Mouse (Mus musculus): ENCODE measurements around the gene Gabarapl2. TPM values are rescaled to one million over a fixed set of nuclear protein-coding genes. Genes with fewer than 3 reads are reported as not detected.

Gene Gabarapl2
- polyA plus RNA-seq, 1 experiment from 2014 or later, result 147 TPM

GRCm38 (mm10) chr8:111947954-111948353 lies 7.5 kb downstream of the Gabarapl2 start:
- DNase-seq (no peak), ATAC-seq (ENCODE audit: insufficient read depth) (no peak)
- Histone ChIP-seq H3K4me3 (ENCODE audit: low read depth, low read length) (no peak overlapping the region), H3K27ac (ENCODE audit: low read depth) (no peak overlapping the region), H3K27me3 (ENCODE audit: insufficient read depth, low read length) (no peaks in the 10 kb centered on the region), H3K4me2 (no peak overlapping the region), H3K36me3 (ENCODE audit: insufficient read depth) (peaks cover 62% of the 10 kb centered on the region), H3K9ac (no peak overlapping the region), H3K4me1 (ENCODE audit: insufficient read depth) (no peaks in the 10 kb centered on the region), H3K9me3 (ENCODE audit: low read depth, low read length) (no peaks in the 10 kb centered on the region)
- WGBS, result 92% methylated on average over 8 of the region's 8 CpGs
- TF ChIP-seq CTCF (IDR thresholded peaks at IDR 0.05; ENCODE audit: low read depth), result no peak

- no peaks in the 10 kb centered on the region for H3K4me1 ChIP-seq (ENCODE audit: insufficient read depth)
- TF ChIP-seq CTCF (IDR thresholded peaks at IDR 0.05; ENCODE audit: low read depth), result no peak
- H3K4me3 ChIP-seq (ENCODE audit: low read depth, low read length), result no peak overlapping the region
- H3K9ac ChIP-seq, result no peak overlapping the region
- 79% methylated on average over 3 of the region's 3 CpGs for WGBS
- H3K36me3 ChIP-seq (ENCODE audit: insufficient read depth), result peaks cover 58% of the 10 kb centered on the region
- no peaks in the 10 kb centered on the region for H3K9me3 ChIP-seq (ENCODE audit: low read depth, low read length)
- no peak overlapping the region for H3K4me2 ChIP-seq
- H3K27me3 ChIP-seq (ENCODE audit: insufficient read depth, low read length), result no peaks in the 10 kb centered on the region
- DNase-seq (no peak), ATAC-seq (ENCODE audit: insufficient read depth) (no peak)
- no peak overlapping the region for H3K27ac ChIP-seq (ENCODE audit: low read depth)
These were observed 10.3 kb downstream of the Gabarapl2 start for GRCm38 (mm10) chr8:111950846-111951245.

GRCm38 (mm10) chr8:111951317-111951716 lies 10.8 kb downstream of the Gabarapl2 start:
- Histone ChIP-seq H3K36me3 (ENCODE audit: insufficient read depth) (peaks cover 55% of the 10 kb centered on the region), H3K4me2 (no peak overlapping the region), H3K9ac (no peak overlapping the region), H3K4me1 (ENCODE audit: insufficient read depth) (no peaks in the 10 kb centered on the region), H3K4me3 (ENCODE audit: low read depth, low read length) (no peak overlapping the region), H3K27ac (ENCODE audit: low read depth) (no peak overlapping the region), H3K9me3 (ENCODE audit: low read depth, low read length) (no peaks in the 10 kb centered on the region), H3K27me3 (ENCODE audit: insufficient read depth, low read length) (no peaks in the 10 kb centered on the region)
- no peak for TF ChIP-seq CTCF (IDR thresholded peaks at IDR 0.05; ENCODE audit: low read depth)
- DNase-seq (no peak), ATAC-seq (ENCODE audit: insufficient read depth) (no peak)
- WGBS, result 90% methylated on average over 7 of the region's 7 CpGs

- H3K9ac ChIP-seq, result no peak overlapping the region
- no peak overlapping the region for H3K4me2 ChIP-seq
- ATAC-seq (ENCODE audit: insufficient read depth) (no peak), DNase-seq (no peak)
- no peak overlapping the region for H3K4me3 ChIP-seq (ENCODE audit: low read depth, low read length)
- H3K36me3 ChIP-seq (ENCODE audit: insufficient read depth), result peaks cover 54% of the 10 kb centered on the region
- H3K4me1 ChIP-seq (ENCODE audit: insufficient read depth), result no peaks in the 10 kb centered on the region
- no peaks in the 10 kb centered on the region for H3K9me3 ChIP-seq (ENCODE audit: low read depth, low read length)
- no peak for TF ChIP-seq CTCF (IDR thresholded peaks at IDR 0.05; ENCODE audit: low read depth)
- no peak overlapping the region for H3K27ac ChIP-seq (ENCODE audit: low read depth)
- H3K27me3 ChIP-seq (ENCODE audit: insufficient read depth, low read length), result no peaks in the 10 kb centered on the region
- 91% methylated on average over 5 of the region's 5 CpGs for WGBS
These were observed 11.4 kb downstream of the Gabarapl2 start for GRCm38 (mm10) chr8:111951936-111952335.

GRCm38 (mm10) chr8:111954844-111955594 lies 14.5 kb downstream of the Gabarapl2 start:
- H3K36me3 ChIP-seq (ENCODE audit: insufficient read depth), result peaks cover 43% of the 10 kb centered on the region
- WGBS, result 89% methylated on average over 4 of the region's 4 CpGs

GRCm38 (mm10) chr8:111955879-111956278 lies 15.4 kb downstream of the Gabarapl2 start:
- WGBS, result 83% methylated on average over 5 of the region's 5 CpGs
- TF ChIP-seq CTCF (IDR thresholded peaks at IDR 0.05; ENCODE audit: low read depth), result no peak
- Histone ChIP-seq H3K9ac (no peak overlapping the region), H3K36me3 (ENCODE audit: insufficient read depth) (peaks cover 43% of the 10 kb centered on the region), H3K4me2 (no peak overlapping the region), H3K4me1 (ENCODE audit: insufficient read depth) (no peaks in the 10 kb centered on the region), H3K27ac (ENCODE audit: low read depth) (no peak overlapping the region), H3K9me3 (ENCODE audit: low read depth, low read length) (no peaks in the 10 kb centered on the region), H3K27me3 (ENCODE audit: insufficient read depth, low read length) (no peaks in the 10 kb centered on the region), H3K4me3 (ENCODE audit: low read depth, low read length) (no peak overlapping the region)
- ATAC-seq (ENCODE audit: insufficient read depth) (no peak), DNase-seq (no peak)

More at GRCm38 (mm10) chr8:111954844-111955594, 14.5 kb downstream of the Gabarapl2 start:
- Histone ChIP-seq H3K4me1 (ENCODE audit: insufficient read depth) (no peaks in the 10 kb centered on the region), H3K9me3 (ENCODE audit: low read depth, low read length) (no peaks in the 10 kb centered on the region), H3K4me3 (ENCODE audit: low read depth, low read length) (no peak overlapping the region), H3K9ac (no peak overlapping the region), H3K27me3 (ENCODE audit: insufficient read depth, low read length) (no peaks in the 10 kb centered on the region), H3K4me2 (no peak overlapping the region), H3K27ac (ENCODE audit: low read depth) (no peak overlapping the region)
- TF ChIP-seq CTCF (IDR thresholded peaks at IDR 0.05; ENCODE audit: low read depth), result no peak
- no peak for DNase-seq
- ATAC-seq (ENCODE audit: insufficient read depth), result no peak

- peaks cover 38% of the 10 kb centered on the region for H3K36me3 ChIP-seq (ENCODE audit: insufficient read depth)
- H3K9me3 ChIP-seq (ENCODE audit: low read depth, low read length), result no peaks in the 10 kb centered on the region
- no peak for TF ChIP-seq CTCF (IDR thresholded peaks at IDR 0.05; ENCODE audit: low read depth)
- H3K9ac ChIP-seq, result no peak overlapping the region
- no peak overlapping the region for H3K4me3 ChIP-seq (ENCODE audit: low read depth, low read length)
- ATAC-seq (ENCODE audit: insufficient read depth), result no peak
- DNase-seq, result no peak
- 89% methylated on average over 2 of the region's 2 CpGs for WGBS
- no peaks in the 10 kb centered on the region for H3K27me3 ChIP-seq (ENCODE audit: insufficient read depth, low read length)
- H3K4me1 ChIP-seq (ENCODE audit: insufficient read depth), result no peaks in the 10 kb centered on the region
- H3K27ac ChIP-seq (ENCODE audit: low read depth), result no peak overlapping the region
- no peak overlapping the region for H3K4me2 ChIP-seq
These were observed 16.7 kb downstream of the Gabarapl2 start for GRCm38 (mm10) chr8:111957231-111957630.

Measured in lung, embryonic 14.5 days (tissue).